ENCODE assay signal across 22 mouse cellular contexts in genomic region chr1:40254347-40255057, GRCm38 (mm10). TPM values are rescaled to one million over a fixed set of nuclear protein-coding genes. Genes with fewer than 3 reads are reported as not detected.
DNase-seq lines count a peak whose midpoint lies in the region; ATAC-seq and TF ChIP-seq lines count a peak whose summit lies in the region.
"Had no signal": no experiment of that assay in that cellular context is flagged by ENCODE, and none has a peak within 500 bp of the region (broad histone marks: within the 10 kb centered on the region; RNA-seq: fewer than 3 reads in every experiment).

No protein-coding gene starts in this region.

- H3K4me3 ChIP-seq in heart, adult 2 months, result no peak overlapping the region
- H3K4me3 ChIP-seq in embryonic fibroblast, embryonic 13.5 days (ENCODE audit: insufficient read depth, low read length), result no peak overlapping the region
- H3K4me3 ChIP-seq in liver, embryonic 12.5 days, result no peak overlapping the region
- no peak overlapping the region for H3K4me3 ChIP-seq in liver, embryonic 16.5 days (ENCODE audit: low read depth, low read length)
- H3K4me3 ChIP-seq: embryonic facial prominence, embryonic 15.5 days; forebrain, embryonic 15.5 days; heart, embryonic 15.5 days; hindbrain, embryonic 13.5 days had no signal

- H3K27me3 ChIP-seq in heart, adult 2 months (ENCODE audit: control insufficient read depth, insufficient read depth, low read length), result no peaks in the 10 kb centered on the region
- H3K27me3 ChIP-seq in liver, embryonic 12.5 days (replicated peaks), result no peaks in the 10 kb centered on the region
- H3K27me3 ChIP-seq in liver, embryonic 16.5 days (ENCODE audit: control insufficient read depth, insufficient read depth, low read depth, low read length), result no peaks in the 10 kb centered on the region
- H3K27me3 ChIP-seq: embryonic facial prominence, embryonic 15.5 days; forebrain, embryonic 15.5 days; heart, embryonic 15.5 days; hindbrain, embryonic 13.5 days had no signal

- H3K36me3 ChIP-seq in heart, adult 2 months (ENCODE audit: control insufficient read depth, insufficient read depth, low read length), result no peaks in the 10 kb centered on the region
- no peaks in the 10 kb centered on the region for H3K36me3 ChIP-seq in liver, embryonic 12.5 days
- no peaks in the 10 kb centered on the region for H3K36me3 ChIP-seq in liver, embryonic 16.5 days (ENCODE audit: control insufficient read depth, insufficient read depth)
- H3K36me3 ChIP-seq: embryonic facial prominence, embryonic 15.5 days; forebrain, embryonic 15.5 days; heart, embryonic 15.5 days; hindbrain, embryonic 13.5 days had no signal

- H3K27ac ChIP-seq in heart, adult 2 months, result no peak overlapping the region
- peak overlapping the region; percentile 97; the same call in 1 of the 2 replicates for H3K27ac ChIP-seq in embryonic fibroblast, embryonic 13.5 days (ENCODE audit: insufficient read depth, low read length)
- H3K27ac ChIP-seq in liver, embryonic 12.5 days, result peak overlapping the region; percentile 36; the same call in 1 of the 2 replicates
- H3K27ac ChIP-seq in liver, embryonic 16.5 days (ENCODE audit: low read length), result peak overlapping the region; percentile 57; the same call in 1 of the 2 replicates
- H3K27ac ChIP-seq: embryonic facial prominence, embryonic 15.5 days; forebrain, embryonic 15.5 days; heart, embryonic 15.5 days; hindbrain, embryonic 13.5 days; hindbrain, postnatal 0 days had no signal

- peak; percentile 73 for ATAC-seq in liver, embryonic 12.5 days
- peak; percentile 80 for ATAC-seq in liver, embryonic 16.5 days (ENCODE audit: low read depth)
- no peak for ATAC-seq in monocyte, adult 5-6 weeks (replicated peaks; ENCODE audit: insufficient number of reproducible peaks, low FRiP score, low TSS enrichment, poor library complexity, severe bottlenecking)
- ATAC-seq: forebrain, embryonic 15.5 days; hindbrain, postnatal 0 days had no signal

- no peaks in the 10 kb centered on the region; the same call in 1 of the 2 replicates for H3K4me1 ChIP-seq in heart, adult 2 months (ENCODE audit: control insufficient read depth, insufficient read depth, low read length)
- H3K4me1 ChIP-seq in embryonic fibroblast, embryonic 13.5 days (ENCODE audit: control insufficient read depth, insufficient read depth, low read length), result peaks cover 9% of the 10 kb centered on the region
- peaks cover 8% of the 10 kb centered on the region; the same call in 1 of the 2 replicates for H3K4me1 ChIP-seq in liver, embryonic 12.5 days
- no peaks in the 10 kb centered on the region; the same call in 1 of the 2 replicates for H3K4me1 ChIP-seq in liver, embryonic 16.5 days (ENCODE audit: control insufficient read depth, low read depth, low read length)
- H3K4me1 ChIP-seq: forebrain, embryonic 15.5 days; heart, embryonic 15.5 days; hindbrain, embryonic 13.5 days had no signal

- no peak for TF ChIP-seq EP300 in heart, adult 2 months (IDR thresholded peaks at IDR 0.05; ENCODE audit: insufficient read depth, low read depth, low read length)

- WGBS in heart, adult 2 months, result 76% methylated on average over 3 of the region's 3 CpGs
- WGBS in liver, embryonic 12.5 days (ENCODE audit: insufficient replicate concordance), result 51% methylated on average over 3 of the region's 3 CpGs
- WGBS in liver, embryonic 16.5 days (ENCODE audit: insufficient replicate concordance), result 49% methylated on average over 3 of the region's 3 CpGs

- TF ChIP-seq POLR2A in heart, adult 2 months (IDR thresholded peaks at IDR 0.05; ENCODE audit: insufficient read depth, low read depth, low read length), result no peak
- TF ChIP-seq POLR2A in embryonic fibroblast, embryonic 13.5 days (IDR thresholded peaks at IDR 0.05; ENCODE audit: low read depth, low read length), result no peak

- H3K4me2 ChIP-seq in liver, embryonic 12.5 days, result no peak overlapping the region
- H3K4me2 ChIP-seq in liver, embryonic 16.5 days (ENCODE audit: low read depth, low read length), result no peak overlapping the region
- H3K4me2 ChIP-seq: embryonic facial prominence, embryonic 15.5 days; forebrain, embryonic 15.5 days; heart, embryonic 11.5 days; heart, embryonic 15.5 days; hindbrain, embryonic 13.5 days had no signal

- no peaks in the 10 kb centered on the region for H3K79me2 ChIP-seq in heart, adult 2 months (replicated peaks; ENCODE audit: control insufficient read depth, insufficient read depth, low read length)

- intact Hi-C loops in heart, adult 2 months (cut with DNase I), result no loop called here

- no peaks in the 10 kb centered on the region for H3K9me3 ChIP-seq in liver, embryonic 12.5 days (replicated peaks)
- H3K9me3 ChIP-seq in liver, embryonic 16.5 days (replicated peaks; ENCODE audit: control insufficient read depth, low read length), result no peaks in the 10 kb centered on the region
- H3K9me3 ChIP-seq: embryonic facial prominence, embryonic 15.5 days; forebrain, embryonic 15.5 days; heart, embryonic 15.5 days; hindbrain, embryonic 13.5 days had no signal

- peak; percentile 75 for DNase-seq in heart, adult 11 months
- no peak for DNase-seq in heart, adult 2 months
- DNase-seq in cerebellum, adult 9-10 months, result no peak
- no peak for DNase-seq in cerebellum, postnatal 14 days
- DNase-seq: adrenal gland, adult 8-10 months; adrenal gland, postnatal 36 days; cerebellum, adult 11 months; cerebellum, adult 8-10 months; cerebellum, postnatal 36 days; gastrocnemius, postnatal 36 days; heart, adult 18-20 months; heart, postnatal 14 days had no signal

- H3K9ac ChIP-seq in heart, adult 2 months (ENCODE audit: low read depth, low read length), result no peak overlapping the region
- H3K9ac ChIP-seq in liver, embryonic 12.5 days, result no peak overlapping the region
- H3K9ac ChIP-seq in liver, embryonic 16.5 days (ENCODE audit: low read depth, low read length), result no peak overlapping the region
- H3K9ac ChIP-seq: embryonic facial prominence, embryonic 15.5 days; forebrain, embryonic 15.5 days; heart, embryonic 15.5 days; hindbrain, embryonic 13.5 days had no signal

- no peak for TF ChIP-seq CTCF in heart, adult 2 months (IDR thresholded peaks at IDR 0.05)
- TF ChIP-seq CTCF in embryonic fibroblast, embryonic 13.5 days (IDR thresholded peaks at IDR 0.05; ENCODE audit: borderline replicate concordance, insufficient read depth, low read length), result no peak

RNA-seq across cellular contexts. Expression of gene Il1r1, which starts 29.6 kb away (rescaled TPM):
- total RNA-seq in heart, adult 2 months (2021), result 1 to 10 TPM; 5.5 to 6.1 TPM
- 4.8 and 6.1 TPM in 2 replicates for polyA plus RNA-seq in heart, adult 2 months (2012; rRNA removed)
- polyA plus RNA-seq in embryonic fibroblast, embryonic 13.5 days (2011; ENCODE audit: insufficient read length, low read depth, missing spikeins), result 45.8 and 72.2 TPM in 2 replicates
- 15.7 and 17.8 TPM in 2 replicates for polyA plus RNA-seq in liver, embryonic 12.5 days (2016; fragmentation: Nextera tagmentation; extraction: Ambion mirVana)
- 7.2 and 8.4 TPM in 2 replicates for polyA plus RNA-seq in liver, embryonic 16.5 days (2015; fragmentation: Nextera tagmentation; extraction: Ambion mirVana)
- total RNA-seq in monocyte, adult 5-6 weeks (2017), result 0.19 TPM in 1 of 3 replicates, not detected in the others
